Mouse (Mus musculus) stomach, postnatal 0 days (tissue): ENCODE data around the gene Tgm5. TPM values are rescaled to one million over a fixed set of nuclear protein-coding genes. Genes with fewer than 3 reads are reported as not detected.
"Not testable (repeated sequence)": the region's sequence is repeated elsewhere in the genome, so short reads cannot be mapped to it uniquely, and the experiment has no call there.

Experiments used
- ATAC-seq: fragments of 200-750 bp; cut with Nextera tagmentation; 2 replicates; pipeline ENCODE4 v1.8.0; 2017; ENCODE audit not compliant: low FRiP score, low TSS enrichment
- DNase-seq: peaks from one replicate; pipeline ENCODE4 v3.0.0-alpha.2; 2016; ENCODE audit warnings: low spot score
- H3K27ac ChIP-seq: fragments of 300-500 bp; sonication (generic); replicated peaks from 2 replicates; pipeline ENCODE4 v1.5.1; 2014; ENCODE audit warnings: mild to moderate bottlenecking, control low read depth
- H3K27me3 ChIP-seq: fragments of 300-500 bp; sonication (generic); 2 replicates; pipeline ENCODE4 v1.6.1; 2014; ENCODE audit warnings: low read length; ENCODE audit not compliant: control insufficient read depth, insufficient read depth
- H3K36me3 ChIP-seq: fragments of 300-500 bp; sonication (generic); 2 replicates; pipeline ENCODE4 v1.6.1; 2014; ENCODE audit warnings: low read length, mixed read lengths; ENCODE audit not compliant: control insufficient read depth, insufficient read depth
- H3K4me1 ChIP-seq: fragments of 300-500 bp; sonication (generic); replicated peaks from 2 replicates; pipeline ENCODE4 v1.6.1; 2014; ENCODE audit warnings: antibody characterized with exemption; ENCODE audit not compliant: control insufficient read depth, insufficient read depth
- H3K4me2 ChIP-seq: fragments of 300-500 bp; sonication (generic); replicated peaks from 2 replicates; pipeline ENCODE4 v1.6.1; 2014; ENCODE audit warnings: low read depth, mild to moderate bottlenecking, control low read depth, moderate library complexity
- H3K4me3 ChIP-seq: fragments of 300-500 bp; sonication (generic); 2 replicates; pipeline ENCODE4 v1.5.1; 2014; ENCODE audit warnings: low read depth, low read length, control low read depth
- H3K9ac ChIP-seq: fragments of 300-500 bp; sonication (generic); 2 replicates; pipeline ENCODE4 v1.6.1; 2014; ENCODE audit warnings: mild to moderate bottlenecking, low read length, control low read depth, mixed read lengths
- H3K9me3 ChIP-seq: fragments of 300-500 bp; sonication (generic); 2 replicates; pipeline ENCODE4 v1.6.1; 2016; ENCODE audit warnings: low read length; ENCODE audit not compliant: control insufficient read depth
- CTCF ChIP-seq: IDR thresholded peaks from 2 replicates; pipeline ENCODE4 v1.5.1; 2016; ENCODE audit warnings: antibody characterized with exemption, low read depth, mild to moderate bottlenecking, moderate library complexity
- EP300 ChIP-seq: optimal IDR thresholded peaks from 2 replicates; pipeline ENCODE3; 2016; ENCODE audit warnings: antibody characterized with exemption
- WGBS: fragments of 180-500 bp; shearing (Covaris S2); extraction: QIAGEN DNeasy Blood & Tissue Kit; methylation state at CpG from one replicate; pipeline ENCODE4 v1.1.7; 2014; 5-methylcytosine and 5-hydroxymethylcytosine counted together
- polyA plus RNA-seq: library from polyadenylated mRNA; unstranded; fragments of >200 nt; fragmentation: Nextera tagmentation; extraction: Ambion mirVana; gene quantifications from 2 replicates; pipeline ENCODE4 v1.2.1, GENCODE M21; 2015

Gene Tgm5
- polyA plus RNA-seq = 1.8 and 2.7 TPM in 2 replicates

- Histone ChIP-seq H3K9ac (no peak within 1 kb of the TSS), H3K27ac (peak within 1 kb of the TSS; percentile 35; the same call in 1 of the 2 replicates), H3K36me3 (no peaks in the 10 kb centered on the region), H3K9me3 (no peaks in the 10 kb centered on the region), H3K27me3 (no peaks in the 10 kb centered on the region), H3K4me3 (no peak within 1 kb of the TSS), H3K4me1 (no peaks in the 10 kb centered on the region), H3K4me2 (no peak within 1 kb of the TSS)
- ATAC-seq = no peak
- peak; percentile 17 for DNase-seq
- 34% methylated on average over 6 of the region's 6 CpGs for WGBS
- TF ChIP-seq EP300 = no peak
- no peak for TF ChIP-seq CTCF
Measured at GRCm38 (mm10) chr2:121085480-121086185, at the start of gene Tgm5. Tgm5 (minus strand) TSS chr2:121085841.

- ATAC-seq (peak; percentile 88), DNase-seq (peak; percentile 57)
- H3K27ac ChIP-seq = no peak overlapping the region
- 48% methylated on average over 1 of the region's 1 CpGs for WGBS
- H3K4me2 ChIP-seq = no peak overlapping the region
- no peaks in the 10 kb centered on the region for H3K36me3 ChIP-seq
- H3K4me3 ChIP-seq = no peak overlapping the region
- H3K4me1 ChIP-seq = no peaks in the 10 kb centered on the region
- no peak for TF ChIP-seq CTCF
- TF ChIP-seq EP300 = no peak
- no peak overlapping the region for H3K9ac ChIP-seq
- no peaks in the 10 kb centered on the region for H3K27me3 ChIP-seq
- H3K9me3 ChIP-seq = no peaks in the 10 kb centered on the region
Measured at GRCm38 (mm10) chr2:121132822-121133221, 47.2 kb upstream of the Tgm5 start.

GRCm38 (mm10) chr2:121128865-121129620 is 43.4 kb upstream of the Tgm5 start:
- WGBS = 48% methylated on average over 9 of the region's 9 CpGs
- no peak overlapping the region for H3K27ac ChIP-seq
- no peak for DNase-seq

GRCm38 (mm10) chr2:121127536-121127935 is 41.9 kb upstream of the Tgm5 start:
- Histone ChIP-seq H3K9me3 (no peaks in the 10 kb centered on the region), H3K27me3 (no peaks in the 10 kb centered on the region), H3K27ac (no peak overlapping the region), H3K4me3 (no peak overlapping the region), H3K4me1 (no peaks in the 10 kb centered on the region), H3K9ac (no peak overlapping the region), H3K36me3 (no peaks in the 10 kb centered on the region), H3K4me2 (no peak overlapping the region)
- DNase-seq (no peak), ATAC-seq (no peak)
- TF ChIP-seq EP300 = no peak
- TF ChIP-seq CTCF = no peak
- whole genome bisulfite sequencing = 51% methylated on average over 1 of the region's 1 CpGs

More at GRCm38 (mm10) chr2:121128865-121129620, 43.4 kb upstream of the Tgm5 start:
- Histone ChIP-seq H3K4me1 (no peaks in the 10 kb centered on the region), H3K27me3 (no peaks in the 10 kb centered on the region), H3K9me3 (no peaks in the 10 kb centered on the region), H3K36me3 (no peaks in the 10 kb centered on the region), H3K4me2 (no peak overlapping the region), H3K9ac (no peak overlapping the region), H3K4me3 (no peak overlapping the region)
- no peak for ATAC-seq
- no peak for TF ChIP-seq EP300
- TF ChIP-seq CTCF = no peak

- not testable (repeated sequence) for H3K4me2 ChIP-seq, H3K4me1 ChIP-seq, ATAC-seq, H3K4me3 ChIP-seq, DNase-seq, H3K27me3 ChIP-seq, H3K9ac ChIP-seq, H3K9me3 ChIP-seq, H3K36me3 ChIP-seq, H3K27ac ChIP-seq
- 93% methylated on average over 5 of the region's 5 CpGs for WGBS
Measured at GRCm38 (mm10) chr2:121126302-121126701, 40.7 kb upstream of the Tgm5 start.

GRCm38 (mm10) chr2:121119260-121119659 is 33.6 kb upstream of the Tgm5 start:
- no peak overlapping the region for H3K27ac ChIP-seq
- DNase-seq = no peak

More at GRCm38 (mm10) chr2:121119260-121119659, 33.6 kb upstream of the Tgm5 start:
- Histone ChIP-seq H3K4me3 (no peak overlapping the region), H3K9me3 (no peaks in the 10 kb centered on the region), H3K27me3 (no peaks in the 10 kb centered on the region), H3K4me1 (no peaks in the 10 kb centered on the region), H3K9ac (no peak overlapping the region), H3K36me3 (no peaks in the 10 kb centered on the region), H3K4me2 (no peak overlapping the region)
- TF ChIP-seq EP300 (no peak), CTCF (no peak)
- ATAC-seq = no peak
- WGBS = 84% methylated on average over 3 of the region's 3 CpGs
